Mouse (Mus musculus): Measurements from ENCODE around the gene C2cd5. TPM values are rescaled to one million over a fixed set of nuclear protein-coding genes. Genes with fewer than 3 reads are reported as not detected.
"Not testable (repeated sequence)": the region's sequence is repeated elsewhere in the genome, so short reads cannot be mapped to it uniquely, and the experiment has no call there.

The C2cd5 gene
- 35.3 and 37.4 TPM in 2 replicates for polyA plus RNA-seq (2016; fragmentation: Nextera tagmentation; extraction: Ambion mirVana)

- DNase-seq (ENCODE audit: low spot score), result peak; percentile 98
- peaks cover 16% of the 10 kb centered on the region for H3K4me1 ChIP-seq (replicated peaks)
- H3K9me3 ChIP-seq, result no peaks in the 10 kb centered on the region
- peaks cover 25% of the 10 kb centered on the region for H3K36me3 ChIP-seq
- peak within 1 kb of the TSS; percentile 96 for H3K27ac ChIP-seq
- H3K4me3 ChIP-seq, result peak within 1 kb of the TSS; percentile 97
- WGBS, result under 1% methylated on average over 73 of the region's 75 CpGs
- H3K27me3 ChIP-seq (ENCODE audit: insufficient read depth, poor library complexity, severe bottlenecking), result no peaks in the 10 kb centered on the region
These were observed at the start of gene C2cd5 for GRCm38 (mm10) chr6:143099681-143100382. C2cd5 (minus strand) TSS chr6:143100141.

GRCm38 (mm10) chr6:143148868-143149267 lies 48.9 kb upstream of the C2cd5 start:
- no peak for DNase-seq (ENCODE audit: low spot score)
- Histone ChIP-seq H3K4me3 (no peak overlapping the region), H3K9me3 (no peaks in the 10 kb centered on the region), H3K36me3 (no peaks in the 10 kb centered on the region), H3K27ac (no peak overlapping the region), H3K4me1 (replicated peaks) (peaks cover 30% of the 10 kb centered on the region), H3K27me3 (ENCODE audit: insufficient read depth, poor library complexity, severe bottlenecking) (peaks cover 4% of the 10 kb centered on the region; the same call in 1 of the 2 replicates)

- DNase-seq (ENCODE audit: low spot score), result no peak
- H3K27ac ChIP-seq, result no peak overlapping the region
- H3K9me3 ChIP-seq, result no peaks in the 10 kb centered on the region
- peaks cover 4% of the 10 kb centered on the region; the same call in 1 of the 2 replicates for H3K27me3 ChIP-seq (ENCODE audit: insufficient read depth, poor library complexity, severe bottlenecking)
- WGBS, result 68% methylated on average over 8 of the region's 8 CpGs
- H3K4me3 ChIP-seq, result no peak overlapping the region
- peaks cover 18% of the 10 kb centered on the region for H3K4me1 ChIP-seq (replicated peaks)
- H3K36me3 ChIP-seq, result no peaks in the 10 kb centered on the region
These were observed 46.8 kb upstream of the C2cd5 start for GRCm38 (mm10) chr6:143146756-143147155.

- peaks cover 18% of the 10 kb centered on the region for H3K4me1 ChIP-seq (replicated peaks)
- no peaks in the 10 kb centered on the region for H3K36me3 ChIP-seq
- 64% methylated on average over 7 of the region's 7 CpGs for WGBS
- H3K9me3 ChIP-seq, result no peaks in the 10 kb centered on the region
- no peak for DNase-seq (ENCODE audit: low spot score)
- H3K27ac ChIP-seq, result no peak overlapping the region
- H3K4me3 ChIP-seq, result no peak overlapping the region
- 0 out of 2 replicates have a peak, but pooled peaks cover 4% of the 10 kb centered on the region for H3K27me3 ChIP-seq (ENCODE audit: insufficient read depth, poor library complexity, severe bottlenecking)
These were observed 45.1 kb upstream of the C2cd5 start for GRCm38 (mm10) chr6:143145051-143145450.

- 0 out of 2 replicates have a peak, but pooled peaks cover 4% of the 10 kb centered on the region for H3K27me3 ChIP-seq (ENCODE audit: insufficient read depth, poor library complexity, severe bottlenecking)
- WGBS, result 88% methylated on average over 2 of the region's 2 CpGs
- DNase-seq (ENCODE audit: low spot score), result no peak
- H3K27ac ChIP-seq, result no peak overlapping the region
- peaks cover 13% of the 10 kb centered on the region; the same call in 1 of the 2 replicates for H3K4me1 ChIP-seq (replicated peaks)
- no peaks in the 10 kb centered on the region for H3K36me3 ChIP-seq
- H3K9me3 ChIP-seq, result no peaks in the 10 kb centered on the region
- H3K4me3 ChIP-seq, result no peak overlapping the region
These were observed 44.6 kb upstream of the C2cd5 start for GRCm38 (mm10) chr6:143144556-143144955.

- Histone ChIP-seq H3K27ac (peak overlapping the region; percentile 69), H3K9me3 (no peaks in the 10 kb centered on the region), H3K27me3 (ENCODE audit: insufficient read depth, poor library complexity, severe bottlenecking) (0 out of 2 replicates have a peak, but pooled peaks cover 4% of the 10 kb centered on the region), H3K4me3 (peak overlapping the region; percentile 52), H3K4me1 (replicated peaks) (peaks cover 10% of the 10 kb centered on the region; the same call in 1 of the 2 replicates), H3K36me3 (no peaks in the 10 kb centered on the region)
- WGBS, result 17% methylated on average over 19 of the region's 19 CpGs
- DNase-seq (ENCODE audit: low spot score), result no peak
These were observed 43.9 kb upstream of the C2cd5 start for GRCm38 (mm10) chr6:143143775-143144273.

- H3K27ac ChIP-seq, result no peak overlapping the region
- H3K27me3 ChIP-seq (ENCODE audit: insufficient read depth, poor library complexity, severe bottlenecking), result 0 out of 2 replicates have a peak, but pooled peaks cover 4% of the 10 kb centered on the region
- H3K36me3 ChIP-seq, result no peaks in the 10 kb centered on the region
- no peak for DNase-seq (ENCODE audit: low spot score)
- peak overlapping the region; percentile 52 for H3K4me3 ChIP-seq
- no peaks in the 10 kb centered on the region for H3K9me3 ChIP-seq
- 86% methylated on average over 9 of the region's 9 CpGs for WGBS
- peaks cover 9% of the 10 kb centered on the region; the same call in 1 of the 2 replicates for H3K4me1 ChIP-seq (replicated peaks)
These were observed 43.4 kb upstream of the C2cd5 start for GRCm38 (mm10) chr6:143143321-143143720.

- DNase-seq (ENCODE audit: low spot score), result no peak
- WGBS, result 92% methylated on average over 4 of the region's 4 CpGs
These were observed 42.9 kb upstream of the C2cd5 start for GRCm38 (mm10) chr6:143142861-143143260.

GRCm38 (mm10) chr6:143141624-143142592 lies 42.0 kb upstream of the C2cd5 start:
- H3K27ac ChIP-seq; DNase-seq (ENCODE audit: low spot score); H3K36me3 ChIP-seq; H3K27me3 ChIP-seq (ENCODE audit: insufficient read depth, poor library complexity, severe bottlenecking); H3K4me1 ChIP-seq (replicated peaks); H3K9me3 ChIP-seq; H3K4me3 ChIP-seq: not testable (repeated sequence)
- 75% methylated on average over 10 of the region's 10 CpGs for WGBS

More at GRCm38 (mm10) chr6:143142861-143143260, 42.9 kb upstream of the C2cd5 start:
- Histone ChIP-seq H3K27me3 (ENCODE audit: insufficient read depth, poor library complexity, severe bottlenecking) (0 out of 2 replicates have a peak, but pooled peaks cover 4% of the 10 kb centered on the region), H3K4me1 (replicated peaks) (peaks cover 9% of the 10 kb centered on the region; the same call in 1 of the 2 replicates), H3K36me3 (no peaks in the 10 kb centered on the region), H3K9me3 (no peaks in the 10 kb centered on the region), H3K27ac (no peak overlapping the region), H3K4me3 (no peak overlapping the region)

- no peak for DNase-seq (ENCODE audit: low spot score)
- no peak overlapping the region for H3K4me3 ChIP-seq
- H3K9me3 ChIP-seq, result no peaks in the 10 kb centered on the region
- WGBS, result 88% methylated on average over 9 of the region's 9 CpGs
- H3K27me3 ChIP-seq (ENCODE audit: insufficient read depth, poor library complexity, severe bottlenecking), result 0 out of 2 replicates have a peak, but pooled peaks cover 4% of the 10 kb centered on the region
- no peak overlapping the region for H3K27ac ChIP-seq
- H3K36me3 ChIP-seq, result no peaks in the 10 kb centered on the region
- H3K4me1 ChIP-seq (replicated peaks), result peaks cover 9% of the 10 kb centered on the region; the same call in 1 of the 2 replicates
These were observed 40.9 kb upstream of the C2cd5 start for GRCm38 (mm10) chr6:143140884-143141283.

- H3K9me3 ChIP-seq, result no peaks in the 10 kb centered on the region
- no peak overlapping the region for H3K4me3 ChIP-seq
- H3K27me3 ChIP-seq (ENCODE audit: insufficient read depth, poor library complexity, severe bottlenecking), result no peaks in the 10 kb centered on the region
- H3K36me3 ChIP-seq, result no peaks in the 10 kb centered on the region
- 78% methylated on average over 2 of the region's 2 CpGs for WGBS
- no peak overlapping the region for H3K27ac ChIP-seq
- no peak for DNase-seq (ENCODE audit: low spot score)
- peaks cover 12% of the 10 kb centered on the region; the same call in 1 of the 2 replicates for H3K4me1 ChIP-seq (replicated peaks)
These were observed 39.5 kb upstream of the C2cd5 start for GRCm38 (mm10) chr6:143139417-143139816.

- Histone ChIP-seq H3K4me3 (no peak overlapping the region), H3K4me1 (replicated peaks) (peaks cover 3% of the 10 kb centered on the region; the same call in 1 of the 2 replicates), H3K27ac (no peak overlapping the region), H3K9me3 (no peaks in the 10 kb centered on the region), H3K36me3 (no peaks in the 10 kb centered on the region), H3K27me3 (ENCODE audit: insufficient read depth, poor library complexity, severe bottlenecking) (no peaks in the 10 kb centered on the region)
- WGBS, result 79% methylated on average over 5 of the region's 5 CpGs
- DNase-seq (ENCODE audit: low spot score), result no peak
These were observed 37.4 kb upstream of the C2cd5 start for GRCm38 (mm10) chr6:143137341-143137740.

Measured in hindbrain, embryonic 10.5 days (tissue).